Mouse (Mus musculus) CH12.LX (cell line): Measurements from ENCODE around the gene Mgll. TPM values are rescaled to one million over a fixed set of nuclear protein-coding genes. Genes with fewer than 3 reads are reported as not detected.

Source experiments
- DNase-seq: peaks from one replicate; pipeline ENCODE4 v3.0.0-alpha.2; 2013; ENCODE audit errors: extremely low read depth
- H3K27ac ChIP-seq: 2 replicates; pipeline ENCODE4 v1.5.1; 2012; ENCODE audit warnings: low read depth, mild to moderate bottlenecking, control low read depth, moderate library complexity; ENCODE audit not compliant: insufficient read depth
- H3K27me3 ChIP-seq: replicated peaks from 2 replicates; pipeline ENCODE3; 2012; ENCODE audit warnings: inconsistent platforms
- H3K36me3 ChIP-seq, 2 experiments: replicated peaks in 1 of 2; 2 replicates each; pipeline versions ENCODE3 to v1.6.1; 2012; ENCODE audit warnings: inconsistent platforms in 1 of 2, low read length in 1 of 2, mild to moderate bottlenecking in 1 of 2, mixed read lengths in 1 of 2, moderate library complexity in 1 of 2; ENCODE audit not compliant: control insufficient read depth in 1 of 2, insufficient read depth in 1 of 2
- H3K4me1 ChIP-seq, 2 experiments: 2 replicates each; pipeline ENCODE4 v1.6.1; 2012; ENCODE audit warnings: inconsistent platforms in 1 of 2, moderate library complexity in 1 of 2; ENCODE audit not compliant: insufficient read depth in 2 of 2, control insufficient read depth in 1 of 2
- H3K4me2 ChIP-seq: 2 replicates; pipeline ENCODE4 v1.6.1; 2012; ENCODE audit warnings: low read depth, mild to moderate bottlenecking, control low read depth; ENCODE audit not compliant: poor library complexity, insufficient read depth, severe bottlenecking
- H3K4me3 ChIP-seq, 3 experiments: fragments of 150-350 bp in 1 of 3; sonication (generic) in 1 of 3; replicated peaks in 1 of 3; 2 replicates each; pipeline versions ENCODE3 to v1.5.1; 2011 to 2012; ENCODE audit warnings: low read depth in 2 of 3, low read length in 2 of 3, mild to moderate bottlenecking in 2 of 3, moderate library complexity in 2 of 3, control low read depth in 1 of 3, improper control_type of control experiment in 1 of 3, inconsistent platforms in 1 of 3, mixed read lengths in 1 of 3; ENCODE audit not compliant: poor library complexity in 1 of 3
- H3K79me2 ChIP-seq: replicated peaks from 2 replicates; pipeline ENCODE4 v1.6.1; 2012; ENCODE audit warnings: mild to moderate bottlenecking, moderate library complexity; ENCODE audit not compliant: control insufficient read depth, poor library complexity, insufficient read depth, severe bottlenecking; ENCODE audit errors: extremely low read depth
- H3K9ac ChIP-seq: 2 replicates; pipeline ENCODE4 v1.6.1; 2012; ENCODE audit warnings: low read depth, mild to moderate bottlenecking, control low read depth, moderate library complexity; ENCODE audit not compliant: insufficient read depth
- H3K9me3 ChIP-seq: replicated peaks from 2 replicates; pipeline ENCODE3; 2012; ENCODE audit warnings: low read length, inconsistent platforms, mixed read lengths
- BHLHE40 ChIP-seq: IDR thresholded peaks from 2 replicates; pipeline ENCODE4 v1.6.1; 2011; ENCODE audit warnings: mild to moderate bottlenecking, low read depth, low read length, improper control_type of control experiment
- CHD1 ChIP-seq: IDR thresholded peaks from 2 replicates; pipeline ENCODE4 v1.6.1; 2012; ENCODE audit warnings: low read depth, low read length, improper control_type of control experiment, inconsistent platforms
- CHD2 ChIP-seq: IDR thresholded peaks from 2 replicates; pipeline ENCODE4 v1.6.1; 2011; ENCODE audit warnings: low read length, improper control_type of control experiment
- CTCF ChIP-seq, 2 experiments: IDR thresholded peaks in 1 of 2; conservative IDR thresholded peaks in 1 of 2; 2 replicates each; pipeline ENCODE4 v1.5.1; 2011 to 2012; ENCODE audit warnings: low read depth in 2 of 2, low read length in 2 of 2, improper control_type of control experiment in 1 of 2, inconsistent platforms in 1 of 2, mild to moderate bottlenecking in 1 of 2, moderate library complexity in 1 of 2
- E2F4 ChIP-seq: IDR thresholded peaks from 2 replicates; pipeline ENCODE4 v1.6.1; 2011; ENCODE audit warnings: low read depth, low read length, improper control_type of control experiment; ENCODE audit not compliant: insufficient replicate concordance
- EP300 ChIP-seq: IDR thresholded peaks from 2 replicates; pipeline ENCODE4 v1.6.1; 2011; ENCODE audit warnings: low read length, improper control_type of control experiment
- ETS1 ChIP-seq: conservative IDR thresholded peaks from 2 replicates; pipeline ENCODE4 v1.6.1; 2012; ENCODE audit warnings: low read depth, mild to moderate bottlenecking, inconsistent platforms, low read length, improper control_type of control experiment, moderate library complexity
- HCFC1 ChIP-seq: IDR thresholded peaks from 2 replicates; pipeline ENCODE4 v1.6.1; 2012; ENCODE audit warnings: low read depth, mild to moderate bottlenecking, inconsistent platforms, low read length, improper control_type of control experiment
- JUN ChIP-seq: IDR thresholded peaks from 2 replicates; pipeline ENCODE4 v1.6.1; 2011; ENCODE audit warnings: low read depth, mild to moderate bottlenecking, low read length, improper control_type of control experiment, moderate library complexity; ENCODE audit not compliant: insufficient read depth
- JUND ChIP-seq: conservative IDR thresholded peaks from 2 replicates; pipeline ENCODE4 v1.6.1; 2011; ENCODE audit warnings: low read depth, low read length, improper control_type of control experiment
- MAFK ChIP-seq: IDR thresholded peaks from 2 replicates; pipeline ENCODE4 v1.6.1; 2011; ENCODE audit warnings: low read length, improper control_type of control experiment; ENCODE audit not compliant: insufficient replicate concordance
- MAZ ChIP-seq: IDR thresholded peaks from 2 replicates; pipeline ENCODE4 v1.6.1; 2012; ENCODE audit warnings: low read depth, mild to moderate bottlenecking, inconsistent platforms, low read length, improper control_type of control experiment, moderate library complexity
- MEF2A ChIP-seq: IDR thresholded peaks from 2 replicates; pipeline ENCODE4 v1.6.1; 2014; ENCODE audit warnings: low read depth, mild to moderate bottlenecking, inconsistent platforms, low read length, improper control_type of control experiment, borderline replicate concordance
- NELFE ChIP-seq: IDR thresholded peaks from 2 replicates; pipeline ENCODE4 v1.6.1; 2011; ENCODE audit warnings: low read depth, low read length, improper control_type of control experiment
- PAX5 ChIP-seq: IDR thresholded peaks from 2 replicates; pipeline ENCODE4 v1.6.1; 2012; ENCODE audit warnings: low read length, inconsistent platforms, mixed read lengths
- POLR2A ChIP-seq: IDR thresholded peaks from 2 replicates; pipeline ENCODE4 v1.6.1; 2011; ENCODE audit warnings: low read depth, mild to moderate bottlenecking, improper control_type of control experiment, low read length
- SIN3A ChIP-seq: IDR thresholded peaks from 2 replicates; pipeline ENCODE4 v1.6.1; 2012; ENCODE audit warnings: low read length, improper control_type of control experiment, inconsistent platforms
- SMC3 ChIP-seq: IDR thresholded peaks from 2 replicates; pipeline ENCODE4 v1.6.1; 2011; ENCODE audit warnings: low read depth, low read length, improper control_type of control experiment
- TCF12 ChIP-seq: IDR thresholded peaks from 2 replicates; pipeline ENCODE4 v1.6.1; 2014; ENCODE audit warnings: low read depth, mild to moderate bottlenecking, inconsistent platforms, low read length, improper control_type of control experiment
- UBTF ChIP-seq: IDR thresholded peaks from 2 replicates; pipeline ENCODE4 v1.6.1; 2012; ENCODE audit warnings: low read depth, mild to moderate bottlenecking, inconsistent platforms, low read length, improper control_type of control experiment, moderate library complexity
- USF1 ChIP-seq: IDR thresholded peaks from 2 replicates; pipeline ENCODE4 v1.6.1; 2014; ENCODE audit warnings: low read depth, mild to moderate bottlenecking, inconsistent platforms, low read length, improper control_type of control experiment
- ZC3H11A ChIP-seq: IDR thresholded peaks from 2 replicates; pipeline ENCODE4 v1.6.1; 2012; ENCODE audit warnings: low read depth, mild to moderate bottlenecking, inconsistent platforms, low read length, improper control_type of control experiment
- ZKSCAN1 ChIP-seq: IDR thresholded peaks from 2 replicates; pipeline ENCODE4 v1.6.1; 2012; ENCODE audit warnings: low read depth, inconsistent platforms, low read length, improper control_type of control experiment, borderline replicate concordance
- ZNF384 ChIP-seq: IDR thresholded peaks from 2 replicates; pipeline ENCODE4 v1.6.1; 2012; ENCODE audit warnings: low read depth, low read length, improper control_type of control experiment, inconsistent platforms
- dilution Hi-C: fragments of 300-500 bp; cut with MboI; formaldehyde crosslinking; loops from 2 replicates; pipeline ENCODE4 v1.14.3; 2020; ENCODE audit warnings: low sequenced_read_pairs; ENCODE audit not compliant: extremely low pct_unique_long_range_greater_than_20kb, extremely low pct_ligation_motif_present
- in situ Hi-C: fragments of 300-500 bp; cut with MboI; formaldehyde crosslinking; loops from 3 replicates; pipeline ENCODE4 v1.14.3; 2019; ENCODE audit warnings: low sequenced_read_pairs, low pct_ligation_motif_present, low pct_unique_long_range_greater_than_20kb, mixed read lengths
- polyA plus RNA-seq: library from polyadenylated mRNA; unstranded; fragments of >175 nt; gene quantifications from 2 replicates; pipeline ENCODE4 v1.2.1, GENCODE M21; 2012; ENCODE audit warnings: low read depth; ENCODE audit not compliant: insufficient read length
- total RNA-seq, 2 experiments: library from RNA; depleted of rRNA; stranded (reverse); fragments of 300-350 nt in 1 of 2; fragments of >200 nt in 1 of 2; gene quantifications; 2 replicates each; pipeline ENCODE4 v1.2.3; 2012 to 2014

Gene Mgll
- total and polyA plus RNA-seq, 3 experiments: 60.8 to 81.1 (median 76.5) TPM

GRCm38 (mm10) chr6:88872811-88873210 lies 148.6 kb downstream of the Mgll start:
- Histone ChIP-seq H3K9me3 (peaks cover 6% of the 10 kb centered on the region), H3K79me2 (no peaks in the 10 kb centered on the region), H3K4me1 (peaks cover 12 to 15% of the 10 kb centered on the region in 2 experiments), H3K4me3 (no peak overlapping the region), H3K36me3 (peaks cover 0 to 2% of the 10 kb centered on the region in 2 experiments), H3K27me3 (no peaks in the 10 kb centered on the region), H3K9ac (no peak overlapping the region), H3K4me2 (no peak overlapping the region), H3K27ac (no peak overlapping the region)
- TF ChIP-seq JUND (no peak), CHD1 (no peak), PAX5 (no peak), SIN3A (no peak), NELFE (no peak), POLR2A (no peak), HCFC1 (no peak), BHLHE40 (no peak), JUN (no peak), TCF12 (no peak), ZKSCAN1 (no peak), E2F4 (no peak), EP300 (no peak), ETS1 (no peak), CTCF (conservative IDR thresholded peaks at IDR 0.05 in 1 of 2, IDR thresholded peaks at IDR 0.05 in 1 of 2; ENCODE audit: low read depth in 2 of 2, low read length in 2 of 2) (no peak), MAZ (no peak), MEF2A (no peak)
- in situ Hi-C loops: no loop called here
- dilution Hi-C loops: no loop called here
- no peak for DNase-seq

- Histone ChIP-seq H3K4me2 (no peak overlapping the region), H3K4me1 (peaks cover 9 to 12% of the 10 kb centered on the region in 2 experiments), H3K9me3 (peaks cover 6% of the 10 kb centered on the region), H3K36me3 (peaks cover 0 to 12% of the 10 kb centered on the region in 2 experiments), H3K27me3 (no peaks in the 10 kb centered on the region), H3K4me3 (no peak overlapping the region), H3K79me2 (no peaks in the 10 kb centered on the region), H3K9ac (no peak overlapping the region), H3K27ac (no peak overlapping the region)
- dilution Hi-C loops: no loop called here
- DNase-seq: no peak
- TF ChIP-seq ETS1 (no peak), SMC3 (no peak), POLR2A (no peak), UBTF (no peak), ZNF384 (no peak), CHD2 (no peak), MAFK (no peak), JUN (no peak), HCFC1 (no peak), USF1 (no peak), ZC3H11A (no peak), SIN3A (no peak)
- in situ Hi-C loops: no loop called here
Measured at GRCm38 (mm10) chr6:88873965-88874867, 150.0 kb downstream of the Mgll start.
